Mouse (Mus musculus) liver, embryonic 14.5 days (tissue): ENCODE measurements at regions not wholly inside any gene's neighbourhood (a gene's known extent, or its start where the extent isn't known, plus 50 kb on each side); places are given as distances from the start of the nearest gene placed in this dataset.

Experiments used
- CTCF ChIP-seq: IDR thresholded peaks from 2 replicates; pipeline ENCODE4 v1.5.1; 2016; ENCODE audit warnings: antibody characterized with exemption, low read depth, control low read depth
- EP300 ChIP-seq: IDR thresholded peaks from 2 replicates; pipeline ENCODE4 v1.6.1; 2016; ENCODE audit warnings: antibody characterized with exemption, low read depth

GRCm38 (mm10) chr5:106276186-106276585 lies 181.8 kb downstream of the Barhl2 start:
- TF ChIP-seq CTCF = no peak
- TF ChIP-seq EP300 = no peak
